Mouse (Mus musculus) heart, adult 2 months (tissue): ENCODE data around the gene Mpped2.

ENCODE experiments used
- CTCF ChIP-seq: fragments of 200-600 bp; IDR thresholded peaks from 2 replicates; pipeline ENCODE4 v1.8.1; 2022; ENCODE audit warnings: antibody characterized with exemption, mild to moderate bottlenecking, moderate library complexity
- EP300 ChIP-seq: fragments of 200-500 bp; IDR thresholded peaks from 2 replicates; pipeline ENCODE4 v1.6.1; 2011; ENCODE audit warnings: low read depth, low read length, control low read depth; ENCODE audit not compliant: insufficient read depth
- POLR2A ChIP-seq: fragments of 200-500 bp; IDR thresholded peaks from 2 replicates; pipeline ENCODE4 v1.6.1; 2011; ENCODE audit warnings: mild to moderate bottlenecking, low read depth, low read length, control low read depth; ENCODE audit not compliant: insufficient read depth

DNA sequence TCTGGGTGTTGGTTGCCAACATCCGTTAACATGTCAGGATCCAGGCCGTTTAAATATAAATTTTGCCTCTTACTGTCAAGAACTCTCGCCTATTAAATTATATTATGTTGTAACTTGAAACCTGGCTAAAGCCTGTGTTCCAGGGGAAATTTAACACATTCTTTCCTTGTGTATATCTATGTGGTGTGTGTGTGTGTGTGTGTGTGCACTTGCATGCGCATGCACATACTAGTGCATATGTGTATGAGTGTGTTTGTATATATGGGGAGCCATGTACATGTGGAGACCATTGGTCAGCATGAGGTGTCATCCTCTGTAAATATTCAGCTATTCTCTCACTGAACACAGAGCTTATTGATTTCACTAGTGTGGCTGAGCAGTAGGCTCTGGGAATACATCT is 37.8 kb upstream of the Mpped2 start:
- TF ChIP-seq EP300 (no peak), POLR2A (no peak), CTCF (no peak)
